Mouse (Mus musculus) liver, embryonic 11.5 days (tissue): Measurements from ENCODE around the gene Rnaset2a. TPM values are rescaled to one million over a fixed set of nuclear protein-coding genes. Genes with fewer than 3 reads are reported as not detected.
"Not testable (repeated sequence)": the region's sequence is repeated elsewhere in the genome, so short reads cannot be mapped to it uniquely, and the experiment has no call there.

Experiments
- ATAC-seq: fragments of 200-750 bp; cut with Nextera tagmentation; replicated peaks from 2 replicates; pipeline ENCODE4 v1.8.0; 2017; ENCODE audit warnings: moderate number of reproducible peaks, mild to moderate bottlenecking, moderate TSS enrichment, moderate library complexity; ENCODE audit not compliant: low FRiP score
- DNase-seq: peaks from one replicate; pipeline ENCODE4 v3.0.0-alpha.2; 2017; ENCODE audit warnings: low spot score
- H3K27ac ChIP-seq: fragments of 300-500 bp; sonication (generic); 2 replicates; pipeline ENCODE4 v1.5.1; 2014; ENCODE audit warnings: mild to moderate bottlenecking, low read depth, low read length, control low read depth
- H3K27me3 ChIP-seq: fragments of 300-500 bp; sonication (generic); replicated peaks from 2 replicates; pipeline ENCODE4 v1.6.1; 2014; ENCODE audit warnings: low read length, mixed read lengths; ENCODE audit not compliant: control insufficient read depth, insufficient read depth
- H3K36me3 ChIP-seq: fragments of 300-500 bp; sonication (generic); 2 replicates; pipeline ENCODE4 v1.6.1; 2014; ENCODE audit warnings: mild to moderate bottlenecking, low read length, moderate library complexity, mixed read lengths; ENCODE audit not compliant: control insufficient read depth, insufficient read depth
- H3K4me1 ChIP-seq: fragments of 300-500 bp; sonication (generic); replicated peaks from 2 replicates; pipeline ENCODE4 v1.6.1; 2014; ENCODE audit warnings: low read length, mixed read lengths; ENCODE audit not compliant: control insufficient read depth, insufficient read depth
- H3K4me2 ChIP-seq: fragments of 300-500 bp; sonication (generic); 2 replicates; pipeline ENCODE4 v1.6.1; 2014; ENCODE audit warnings: mild to moderate bottlenecking, control low read depth, moderate library complexity
- H3K4me3 ChIP-seq: fragments of 300-500 bp; sonication (generic); 2 replicates; pipeline ENCODE4 v1.5.1; 2014; ENCODE audit warnings: low read depth, low read length, control low read depth
- H3K9ac ChIP-seq: fragments of 300-500 bp; sonication (generic); 2 replicates; pipeline ENCODE4 v1.6.1; 2014; ENCODE audit warnings: low read depth, low read length, control low read depth
- H3K9me3 ChIP-seq: fragments of 300-500 bp; sonication (generic); 2 replicates; pipeline ENCODE4 v1.6.1; 2016; ENCODE audit warnings: low read length, inconsistent platforms, mixed read lengths; ENCODE audit not compliant: control insufficient read depth
- WGBS: fragments of 180-500 bp; shearing (Covaris S2); extraction: QIAGEN DNeasy Blood & Tissue Kit; methylation state at CpG from one replicate; pipeline ENCODE4 v1.1.7; 2014; 5-methylcytosine and 5-hydroxymethylcytosine counted together
- polyA plus RNA-seq: library from polyadenylated mRNA; unstranded; fragments of >200 nt; fragmentation: Nextera tagmentation; extraction: Ambion mirVana; gene quantifications from 2 replicates; pipeline ENCODE4 v1.2.1, GENCODE M21; 2014

The Rnaset2a gene
- polyA plus RNA-seq, 1 experiment from 2014 or later: 19.3 TPM

GRCm38 (mm10) chr17:8092537-8093526 lies 55.1 kb downstream of the Rnaset2a start:
- H3K9me3 ChIP-seq, H3K9ac ChIP-seq, H3K27ac ChIP-seq, H3K4me3 ChIP-seq, H3K36me3 ChIP-seq, H3K27me3 ChIP-seq, ATAC-seq, DNase-seq, H3K4me2 ChIP-seq, H3K4me1 ChIP-seq: not testable (repeated sequence)
- 51% methylated on average over 4 of the region's 18 CpGs for WGBS

- not testable (repeated sequence) for H3K9ac ChIP-seq, H3K27ac ChIP-seq, H3K4me1 ChIP-seq, H3K36me3 ChIP-seq, H3K4me2 ChIP-seq, H3K4me3 ChIP-seq, ATAC-seq, H3K27me3 ChIP-seq, DNase-seq, H3K9me3 ChIP-seq
- 89% methylated on average over 14 of the region's 14 CpGs for WGBS
Observed at GRCm38 (mm10) chr17:8091320-8091719, 56.6 kb downstream of the Rnaset2a start.

- not testable (repeated sequence) for ATAC-seq, H3K36me3 ChIP-seq, H3K4me1 ChIP-seq, H3K27me3 ChIP-seq, H3K9me3 ChIP-seq, H3K4me3 ChIP-seq, DNase-seq, H3K27ac ChIP-seq, H3K9ac ChIP-seq, H3K4me2 ChIP-seq
- 65% methylated on average over 1 of the region's 2 CpGs for WGBS
Observed at GRCm38 (mm10) chr17:8069847-8070246, 78.0 kb downstream of the Rnaset2a start.

Other genes starting within 250 kb of the Rnaset2a start
- gene Tagap, start 222.1 kb downstream of the Rnaset2a start, polyA plus RNA-seq: 0.48 and 0.53 TPM in 2 replicates
- 31.7 and 34.5 TPM in 2 replicates for gene Rsph3a, start 202.5 kb downstream of the Rnaset2a start, polyA plus RNA-seq
- gene Gm49673, start 309 bp downstream of the Rnaset2a start, polyA plus RNA-seq: 0.11 TPM in 1 of 2 replicates, not detected in the other
- 32.3 and 37.3 TPM in 2 replicates for gene Fgfr1op, start 17.4 kb upstream of the Rnaset2a start, polyA plus RNA-seq
- not detected in 2 replicates for gene Ccr6, start 87.9 kb upstream of the Rnaset2a start, polyA plus RNA-seq
- 123 and 129 TPM in 2 replicates for gene Mpc1, start 134.8 kb upstream of the Rnaset2a start, polyA plus RNA-seq
- gene Sft2d1, start 163.0 kb upstream of the Rnaset2a start, polyA plus RNA-seq: 73.2 and 83.3 TPM in 2 replicates
- gene Prr18, start 189.4 kb upstream of the Rnaset2a start, polyA plus RNA-seq: 0.05 and 0.13 TPM in 2 replicates
- 0.29 and 0.43 TPM in 2 replicates for gene T2, start 207.9 kb upstream of the Rnaset2a start, polyA plus RNA-seq